Mouse (Mus musculus) layer of hippocampus, adult 18-20 months (tissue): ENCODE measurements around the gene Nek7. TPM values are rescaled to one million over a fixed set of nuclear protein-coding genes. Genes with fewer than 3 reads are reported as not detected.

Experiments used
- DNase-seq, 2 experiments: peaks; one replicate each; pipeline ENCODE4 v3.0.0; 2022; ENCODE audit warnings: low spot score in 2 of 2
- total RNA-seq, 2 experiments: library from RNA; stranded (reverse); gene quantifications; 2 replicates each; pipeline ENCODE4 v1.2.3; 2021

The Nek7 gene
- total RNA-seq, 2 experiments from 2014 or later: 35.9 to 39.7 TPM

DNA sequence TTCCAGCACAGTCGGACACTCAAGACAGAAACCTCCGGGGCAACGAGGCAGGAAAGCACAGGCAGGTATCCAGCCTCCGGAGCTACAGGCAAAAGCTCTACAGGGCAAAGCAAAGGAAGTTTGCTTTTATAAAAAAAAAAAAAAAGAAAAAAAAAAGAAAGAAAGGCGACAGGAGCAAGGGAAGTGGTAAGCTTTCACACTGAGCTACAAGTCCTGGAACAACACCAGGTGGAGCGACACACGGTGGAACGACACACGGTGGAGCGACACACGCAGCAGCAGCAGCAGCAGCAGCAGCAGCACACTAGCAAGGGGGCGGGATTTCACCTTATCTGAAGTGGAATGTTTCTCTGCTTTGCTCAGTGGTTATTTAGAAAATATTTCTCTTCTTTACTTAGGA lies 10.8 kb downstream of the Nek7 start:
- no peak for DNase-seq

DNA sequence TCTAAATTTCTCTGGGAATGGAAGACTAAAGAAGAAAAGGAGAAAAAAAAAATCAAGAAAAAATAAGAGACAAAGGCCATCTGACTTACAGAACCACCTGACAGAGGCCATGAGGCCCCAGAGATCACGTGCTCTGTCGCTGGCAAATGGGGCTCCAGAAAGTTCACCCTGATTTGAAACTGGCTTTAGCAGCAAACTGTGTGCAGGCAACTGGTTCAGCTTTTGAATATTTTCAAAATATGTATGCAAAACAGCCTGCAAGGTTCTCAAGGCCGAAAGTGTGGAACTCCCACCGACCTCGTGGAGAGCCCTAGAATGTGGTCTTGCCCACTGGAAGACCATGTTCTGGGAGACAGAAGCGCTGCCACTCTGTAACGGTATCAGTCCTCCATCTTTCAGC lies 11.6 kb downstream of the Nek7 start:
- DNase-seq: no peak

- no peak for DNase-seq
Observed at GRCm38 (mm10) chr1:138607862-138608261, 12.1 kb downstream of the Nek7 start.

GRCm38 (mm10) chr1:138606771-138607170 lies 13.2 kb downstream of the Nek7 start:
- DNase-seq: no peak

- no peak for DNase-seq
Observed at GRCm38 (mm10) chr1:138604736-138605135, 15.2 kb downstream of the Nek7 start.

- no peak for DNase-seq
Observed at GRCm38 (mm10) chr1:138603974-138604373, 16.0 kb downstream of the Nek7 start.

DNA sequence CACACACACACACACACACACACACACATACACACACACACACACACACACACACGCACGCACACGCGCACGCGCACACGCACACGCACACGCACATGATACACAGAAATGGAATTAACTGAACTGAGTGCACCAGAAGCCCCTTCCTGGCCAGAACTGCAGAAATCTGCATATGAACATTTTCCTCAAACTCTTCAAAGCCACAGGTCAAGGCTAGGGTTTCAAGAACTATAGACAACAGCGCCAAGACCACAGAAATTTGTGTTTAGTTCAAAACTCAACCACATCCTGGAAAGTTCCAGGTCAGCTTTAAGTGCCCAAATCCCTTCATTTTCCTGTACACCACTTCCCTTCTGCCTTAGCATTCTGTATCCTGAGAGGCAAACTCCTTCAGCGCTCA lies 21.9 kb downstream of the Nek7 start:
- DNase-seq: no peak

- no peak for DNase-seq
Observed at GRCm38 (mm10) chr1:138596127-138596706, 23.7 kb downstream of the Nek7 start.

GRCm38 (mm10) chr1:138594910-138595309 lies 25.0 kb downstream of the Nek7 start:
- DNase-seq: peak in 1 of 2 experiments; percentile 20

DNA sequence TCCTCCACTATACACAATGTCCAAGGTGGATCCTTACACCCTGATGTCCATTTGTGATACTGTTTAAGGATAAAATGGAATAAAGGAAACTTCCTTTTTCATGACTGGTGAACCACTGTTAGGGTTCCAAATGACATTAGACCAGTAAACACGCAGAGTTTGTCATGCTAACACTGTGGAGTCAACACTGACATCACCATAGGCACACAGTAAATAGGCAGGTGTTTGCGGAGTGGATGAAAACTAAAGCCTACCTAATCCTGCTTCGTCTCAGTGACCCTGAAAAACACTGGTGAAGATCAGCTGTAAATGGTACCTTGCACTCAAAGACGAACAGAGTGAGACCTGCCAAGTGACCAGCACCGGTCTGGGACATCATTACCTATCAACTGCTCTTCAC lies 26.0 kb downstream of the Nek7 start:
- no peak for DNase-seq

DNA sequence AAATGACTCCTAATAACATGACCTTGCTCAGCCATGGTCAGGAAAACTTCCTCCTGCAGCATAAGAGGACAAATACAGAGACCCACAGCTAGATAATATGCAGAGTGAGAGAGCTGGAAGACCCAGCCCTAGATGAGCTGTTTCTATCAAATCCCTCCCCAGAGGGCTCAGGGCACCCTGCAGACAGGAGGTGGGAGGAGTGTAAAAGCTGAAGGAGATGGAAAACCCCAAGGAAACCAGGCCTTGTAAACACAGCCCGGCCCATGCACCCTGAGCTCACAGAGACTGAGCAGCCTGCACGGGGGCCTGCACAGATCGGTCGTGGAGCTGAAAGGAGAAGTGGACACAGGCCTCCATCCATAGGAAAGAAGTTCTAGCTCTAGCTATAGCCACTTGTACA lies 27.5 kb downstream of the Nek7 start:
- DNase-seq: no peak

DNA sequence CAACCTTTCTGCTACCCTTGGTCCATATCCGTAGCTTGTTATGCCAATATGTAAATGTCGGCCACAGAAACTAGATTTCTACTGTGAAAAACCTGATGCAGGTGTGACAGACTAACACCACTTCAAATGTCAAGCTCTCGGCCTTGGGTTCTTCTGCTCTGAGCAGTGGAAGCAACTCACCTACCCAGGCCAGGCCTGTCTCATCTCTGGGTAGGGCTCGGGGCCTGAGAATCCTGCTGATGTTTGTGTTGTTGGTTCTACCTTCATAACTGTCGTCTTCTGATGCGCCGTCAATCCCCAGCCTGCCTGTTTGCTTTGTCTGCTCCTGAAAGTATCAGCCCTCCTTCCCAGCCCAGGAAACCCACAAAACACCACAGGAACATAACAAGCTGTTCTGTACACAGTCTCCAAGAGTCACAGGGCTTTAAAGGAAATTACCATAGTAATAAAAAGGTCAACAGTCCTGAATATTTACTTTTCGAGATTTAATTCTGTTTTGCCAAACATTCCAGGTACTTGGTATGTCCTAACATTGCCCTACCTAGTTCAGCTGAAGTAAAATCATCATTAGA lies 29.4 kb downstream of the Nek7 start:
- no peak for DNase-seq

GRCm38 (mm10) chr1:138589126-138589525 lies 30.8 kb downstream of the Nek7 start:
- DNase-seq: no peak

- no peak for DNase-seq
Observed at GRCm38 (mm10) chr1:138587812-138588211, 32.1 kb downstream of the Nek7 start.

DNA sequence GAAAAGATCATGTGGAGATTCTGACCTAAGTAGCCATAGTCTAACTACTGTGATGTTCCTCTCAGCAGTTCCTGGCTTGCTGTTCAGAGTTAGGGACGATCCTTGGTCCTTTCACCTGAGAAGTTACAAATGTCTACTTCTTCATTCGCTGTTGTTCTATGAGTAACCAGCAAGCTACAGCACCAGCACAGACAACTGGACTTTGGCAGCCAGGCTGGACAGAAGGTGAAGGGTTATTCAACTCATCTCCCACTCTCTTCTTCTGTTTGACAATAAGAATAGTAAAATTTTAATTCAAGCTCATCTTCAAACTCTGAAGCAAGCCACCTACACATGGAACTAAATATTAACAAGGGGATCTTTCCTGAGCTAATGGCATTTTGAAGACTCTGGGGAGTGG lies 33.0 kb downstream of the Nek7 start:
- DNase-seq: no peak

GRCm38 (mm10) chr1:138584423-138585013 lies 35.4 kb downstream of the Nek7 start:
- no peak for DNase-seq

DNA sequence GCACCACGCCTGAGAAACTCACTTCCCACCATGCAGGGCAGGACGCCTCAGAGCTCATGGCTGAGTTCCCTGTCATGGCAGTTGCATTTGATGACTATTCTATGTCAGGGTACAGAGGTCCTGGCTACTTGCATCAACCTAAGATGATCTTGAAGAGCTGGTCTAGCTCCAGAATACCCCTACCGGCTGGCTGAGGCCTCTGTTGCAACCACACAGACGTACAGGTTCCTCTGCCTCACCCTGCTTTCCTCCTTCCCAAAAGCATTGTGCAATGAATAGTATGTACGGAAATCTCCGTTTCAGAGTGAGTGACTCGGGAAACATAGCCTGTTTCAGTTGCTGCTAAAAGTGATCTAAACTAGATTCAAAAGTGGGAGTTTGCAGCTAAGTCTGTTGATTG lies 37.7 kb downstream of the Nek7 start:
- no peak for DNase-seq

- DNase-seq: no peak
Observed at GRCm38 (mm10) chr1:138579822-138580492, 40.0 kb downstream of the Nek7 start.

- DNase-seq: no peak
Observed at GRCm38 (mm10) chr1:138579207-138579606, 40.7 kb downstream of the Nek7 start.

- peak in 1 of 2 experiments; percentile 51 for DNase-seq
Observed at GRCm38 (mm10) chr1:138576803-138577202, 43.1 kb downstream of the Nek7 start.

DNA sequence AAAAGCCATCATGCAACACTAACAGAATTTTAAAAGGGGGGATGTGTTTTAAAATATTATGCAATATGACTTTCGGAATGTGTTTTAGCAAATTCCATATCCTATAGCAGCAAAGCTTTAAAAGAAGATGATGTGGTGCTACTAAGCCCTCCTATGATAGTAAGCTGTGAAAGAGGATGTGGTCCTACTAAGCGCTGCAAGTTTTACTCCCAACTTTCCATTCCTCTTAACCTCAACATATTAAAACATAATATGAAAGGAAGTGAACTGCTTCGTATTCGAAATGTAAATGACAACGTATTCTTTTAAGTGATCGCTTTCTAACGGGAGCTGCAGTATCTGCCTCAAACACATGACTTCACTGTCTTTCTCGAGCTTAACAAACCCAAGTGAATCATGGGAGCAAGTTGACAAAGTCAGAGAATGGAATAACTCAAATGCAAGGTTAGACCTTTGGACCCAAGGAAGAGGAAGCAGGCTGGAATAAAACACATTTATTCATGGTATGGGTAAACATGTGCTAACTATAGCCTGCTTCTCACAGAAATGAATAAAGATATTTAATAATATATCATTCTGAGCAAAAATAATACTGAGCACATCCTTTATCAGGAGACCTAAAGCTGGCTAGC lies 43.8 kb downstream of the Nek7 start:
- DNase-seq: no peak

- DNase-seq: no peak
Observed at GRCm38 (mm10) chr1:138575629-138576028, 44.3 kb downstream of the Nek7 start.
